Mouse (Mus musculus) thymus, adult 18-20 months (tissue): ENCODE measurements around the gene Acot1.
"Not testable (repeated sequence)": the region's sequence is repeated elsewhere in the genome, so short reads cannot be mapped to it uniquely, and the experiment has no call there.

Experiments used
- DNase-seq, 2 experiments: peaks; one replicate each; pipeline ENCODE4 v3.0.0; 2022; ENCODE audit warnings: mixed read lengths in 2 of 2

Gene Acot1

DNA sequence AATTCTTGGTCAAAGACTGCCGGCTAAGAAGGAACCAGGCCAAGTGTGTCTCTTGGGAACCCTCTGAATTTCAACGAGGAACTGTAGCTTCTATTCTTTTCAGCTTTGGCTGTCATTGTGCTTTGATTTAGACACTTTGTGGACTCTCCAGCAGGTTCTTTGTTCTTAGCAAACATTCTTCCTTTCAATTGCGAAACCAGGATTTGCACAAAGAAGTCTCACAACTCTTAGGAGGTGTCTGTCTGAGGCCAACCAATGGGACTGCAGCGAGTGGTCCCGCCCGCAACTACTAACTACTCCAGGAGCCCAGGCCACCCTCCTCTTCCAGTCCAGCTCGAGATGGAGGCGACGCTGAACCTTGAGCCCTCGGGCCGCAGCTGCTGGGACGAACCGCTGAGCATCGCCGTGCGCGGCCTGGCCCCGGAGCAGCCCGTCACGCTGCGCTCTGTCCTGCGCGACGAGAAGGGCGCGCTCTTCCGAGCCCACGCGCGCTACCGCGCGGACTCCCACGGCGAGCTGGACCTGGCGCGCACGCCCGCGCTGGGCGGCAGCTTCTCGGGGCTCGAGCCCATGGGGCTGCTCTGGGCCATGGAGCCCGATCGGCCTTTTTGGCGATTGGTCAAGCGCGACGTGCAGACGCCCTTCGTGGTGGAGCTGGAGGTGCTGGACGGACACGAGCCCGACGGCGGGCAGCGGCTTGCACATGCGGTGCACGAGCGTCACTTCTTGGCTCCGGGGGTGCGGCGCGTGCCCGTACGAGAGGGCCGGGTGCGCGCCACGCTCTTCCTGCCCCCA, at the start of gene Acot1:
Gene Acot1, plus strand, starts transcription at position 320 of the 795 bp plus-strand sequence.
- DNase-seq, result peak; percentile 9 to 13

- DNase-seq, result no peak
Observed at GRCm38 (mm10) chr12:83965235-83965634, 44.1 kb upstream of the Acot1 start.

- DNase-seq, result no peak
Observed at GRCm38 (mm10) chr12:83972117-83972516, 37.2 kb upstream of the Acot1 start.

DNA sequence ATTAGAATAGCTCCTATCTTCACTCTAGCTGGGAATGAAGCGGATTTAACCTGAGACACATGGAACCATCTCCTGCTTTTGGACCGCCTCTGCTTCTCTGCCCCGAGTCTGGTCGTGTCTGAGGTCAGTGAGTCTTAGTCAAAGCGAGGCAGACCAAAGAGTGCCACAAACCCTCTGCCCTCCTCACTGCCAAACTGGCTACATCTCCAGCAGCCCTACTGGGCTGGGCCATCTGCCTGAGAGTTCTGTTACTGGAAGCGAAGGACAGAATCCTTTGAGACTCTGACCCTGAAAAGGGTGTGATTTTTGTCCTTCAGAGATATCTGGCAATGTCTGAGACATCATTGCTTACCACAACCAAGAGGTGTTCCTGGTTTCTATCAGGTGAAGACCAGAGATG, 30.4 kb upstream of the Acot1 start:
- no peak for DNase-seq

GRCm38 (mm10) chr12:83981615-83982014, 27.7 kb upstream of the Acot1 start:
- no peak for DNase-seq

- DNase-seq, result no peak
Observed at GRCm38 (mm10) chr12:83984752-83985151, 24.5 kb upstream of the Acot1 start, which contains the start of gene Heatr4. Gene Heatr4 (minus strand): TSS chr12:83984852.

- no peak for DNase-seq
Observed at GRCm38 (mm10) chr12:83987242-83987582, 22.1 kb upstream of the Acot1 start.

- DNase-seq, result peak; percentile 63 to 75
Observed at GRCm38 (mm10) chr12:83987583-83988441, 21.5 kb upstream of the Acot1 start, which contains the start of gene Acot2. Gene Acot2 (plus strand): TSS chr12:83987861.

GRCm38 (mm10) chr12:83988483-83988882, 20.8 kb upstream of the Acot1 start:
- no peak for DNase-seq

GRCm38 (mm10) chr12:83989378-83989777, 19.9 kb upstream of the Acot1 start:
- DNase-seq, result no peak

DNA sequence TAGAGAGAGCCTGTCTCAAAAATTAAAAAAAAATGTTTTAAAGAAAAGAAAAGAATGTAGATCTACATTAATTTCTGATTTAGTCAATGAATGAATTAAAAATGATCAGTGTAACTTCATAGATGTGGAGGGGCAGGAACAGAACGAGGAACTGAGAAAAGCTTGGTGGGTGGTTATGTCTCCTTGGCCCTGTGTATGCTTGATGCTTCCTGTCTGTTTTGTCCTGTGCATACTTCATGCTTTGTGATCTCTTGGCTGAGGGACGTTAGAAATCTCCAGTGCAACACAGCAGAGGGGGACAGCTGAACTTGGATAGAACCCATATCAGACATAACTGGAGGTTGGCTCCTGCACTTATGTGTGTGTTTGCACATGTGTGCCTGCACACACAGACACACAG, 12.1 kb upstream of the Acot1 start:
- no peak for DNase-seq

DNA sequence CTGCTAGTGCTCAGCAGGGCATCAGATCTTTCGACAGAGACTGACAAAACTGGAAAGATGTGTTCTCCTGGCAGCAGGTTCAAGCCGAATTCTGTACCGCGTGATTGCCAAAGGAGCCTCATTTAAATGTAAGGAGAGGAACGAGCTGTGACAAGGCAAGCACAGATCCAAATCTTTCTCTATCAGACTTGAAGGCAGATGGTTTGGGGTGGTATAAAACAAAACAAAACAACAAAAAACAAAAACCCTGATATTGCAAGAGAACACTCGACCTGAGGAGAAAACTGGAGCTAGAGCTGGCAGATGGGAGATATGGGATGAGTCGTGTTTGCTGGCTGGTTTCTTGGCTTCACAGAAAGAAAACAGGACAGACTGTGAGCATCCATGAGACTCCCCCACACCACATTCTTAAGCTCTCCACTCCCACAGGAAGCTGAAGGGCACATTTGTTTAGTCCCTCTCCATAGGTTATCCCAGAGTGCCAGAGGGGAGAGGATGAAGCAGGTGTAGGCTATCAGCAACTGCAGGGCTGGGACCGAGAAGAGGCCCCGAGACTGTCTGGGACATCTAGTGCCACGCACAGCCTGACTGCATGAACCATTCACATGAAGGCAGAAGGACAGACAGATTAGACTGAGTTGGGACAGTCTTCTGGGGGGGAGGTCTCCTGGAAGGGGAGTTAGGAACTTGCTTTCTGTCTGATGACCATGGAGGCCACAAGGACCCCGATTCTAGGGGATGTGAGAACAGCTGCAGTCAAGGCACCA, 10.8 kb upstream of the Acot1 start:
- no peak for DNase-seq

- not testable (repeated sequence) for DNase-seq
Observed at GRCm38 (mm10) chr12:83999237-83999636, 10.1 kb upstream of the Acot1 start.

DNA sequence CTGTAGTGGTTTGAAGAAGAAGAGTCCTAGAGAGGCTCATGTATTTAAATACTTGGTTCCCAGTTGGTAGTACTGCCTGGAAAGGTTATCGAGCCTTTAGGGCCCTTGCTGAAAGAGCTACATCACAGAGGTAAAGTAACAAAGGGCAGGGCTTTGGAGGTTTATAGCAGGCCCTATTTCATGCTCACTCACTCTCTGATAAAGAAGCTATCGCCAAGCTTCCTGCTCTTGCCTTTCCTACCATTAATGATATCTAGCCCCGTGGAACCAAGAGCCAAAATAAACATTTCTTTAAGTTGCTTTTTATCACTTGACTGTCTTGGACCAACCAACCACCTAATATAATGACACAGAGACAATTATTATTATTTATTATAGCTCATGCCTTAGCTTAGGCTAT, 8.9 kb upstream of the Acot1 start:
- no peak for DNase-seq

- DNase-seq, result no peak
Observed at GRCm38 (mm10) chr12:84003866-84004265, 5.4 kb upstream of the Acot1 start.

- DNase-seq, result no peak
Observed at GRCm38 (mm10) chr12:84008251-84008650, 1.0 kb upstream of the Acot1 start.

GRCm38 (mm10) chr12:84008729-84009128, 561 bp upstream of the Acot1 start:
- no peak for DNase-seq

DNA sequence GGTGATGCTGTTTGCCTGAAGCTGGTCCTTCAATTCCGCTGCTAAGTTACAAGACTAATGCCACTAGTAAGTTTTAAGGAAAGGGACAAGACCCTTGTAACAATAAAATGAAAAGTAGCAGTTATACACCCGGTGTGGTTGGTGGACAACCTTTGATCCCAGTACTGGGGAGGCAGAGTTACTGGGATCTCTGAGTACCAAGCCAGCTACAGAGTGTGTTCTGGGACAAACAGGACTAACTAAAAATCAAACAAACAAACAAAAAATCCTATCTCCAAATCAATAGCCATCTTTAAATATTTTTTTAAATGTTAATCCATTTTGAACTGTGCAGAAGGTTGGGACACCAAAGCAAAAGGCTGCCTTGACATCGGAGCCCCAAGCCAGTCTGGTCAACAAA, 911 bp downstream of the Acot1 start:
- no peak for DNase-seq

DNA sequence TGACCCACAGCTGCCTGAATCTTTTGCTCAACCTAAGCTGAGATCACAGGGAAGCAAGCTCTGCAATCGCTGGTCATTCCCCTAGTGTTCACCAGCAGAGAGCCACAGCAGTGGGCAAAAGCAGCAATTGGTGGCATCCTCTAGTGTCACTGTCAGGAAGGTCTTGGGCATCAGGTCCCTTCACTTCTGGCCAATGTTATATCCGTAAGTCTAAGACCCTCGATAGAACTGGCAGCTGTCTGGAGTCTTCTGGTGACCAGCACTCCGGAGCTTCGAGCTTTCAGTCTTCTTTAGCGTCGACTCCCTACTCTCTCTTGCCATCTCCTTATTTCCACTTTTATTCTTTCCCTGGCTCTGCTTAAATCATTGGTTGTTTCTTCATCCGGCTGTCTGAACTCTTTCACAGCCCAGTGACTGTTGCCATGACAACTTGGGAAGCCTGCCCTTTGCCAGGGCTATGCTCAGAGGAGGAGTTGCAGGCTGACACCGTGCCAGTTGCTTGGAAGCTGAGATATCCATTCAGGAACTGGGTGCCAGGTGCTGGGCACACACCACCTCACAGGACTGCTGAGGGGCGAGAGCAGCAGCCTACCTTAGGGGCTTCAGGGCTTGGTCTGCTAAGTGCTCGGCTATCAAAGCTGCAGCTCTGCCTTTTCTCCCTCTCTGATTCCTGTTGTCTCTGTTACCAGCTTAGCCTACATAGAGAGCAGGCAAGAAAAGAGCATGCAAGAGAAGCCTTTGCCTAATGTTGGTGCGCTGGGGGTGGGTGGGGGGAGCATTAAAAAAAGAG, 2.2 kb downstream of the Acot1 start:
- DNase-seq, result peak in 1 of 2 experiments; percentile 3

DNA sequence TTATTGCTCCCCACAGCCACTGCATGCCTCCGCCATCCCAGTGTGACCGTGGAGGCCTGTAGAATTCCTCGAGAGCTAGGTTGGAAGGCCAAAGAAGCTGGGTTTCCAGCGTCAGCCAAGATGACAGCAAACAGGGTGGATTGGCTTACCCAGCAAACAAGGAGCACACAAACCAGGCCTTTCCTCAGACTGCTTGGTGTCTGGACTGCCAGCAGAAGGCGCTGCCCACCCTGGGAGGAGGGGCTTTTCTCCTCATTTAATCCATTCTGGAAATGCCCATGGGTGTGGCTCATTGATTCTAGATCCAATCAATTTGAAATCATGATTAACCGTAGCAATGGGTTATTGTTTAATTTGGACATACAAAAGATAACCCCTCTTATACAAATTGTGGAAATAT, 3.8 kb downstream of the Acot1 start:
- no peak for DNase-seq

DNA sequence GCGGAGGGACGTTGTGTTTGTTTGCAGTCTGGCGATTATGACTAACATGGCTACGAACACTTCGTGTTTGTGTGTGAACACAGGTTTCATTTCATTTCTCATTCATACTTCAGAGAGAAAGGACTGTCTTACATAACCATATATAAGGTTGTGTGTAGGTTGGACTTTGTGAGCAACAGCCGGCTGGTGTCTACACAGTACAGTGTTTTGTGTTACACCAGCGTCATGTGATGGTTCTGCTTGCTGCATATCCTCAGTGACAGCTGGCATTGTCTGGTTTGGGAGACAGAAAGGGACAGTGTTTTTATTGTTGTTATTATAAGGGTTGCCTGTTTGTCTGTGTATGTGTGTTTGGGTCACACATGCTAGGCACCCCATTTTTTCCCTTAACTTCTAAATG, 4.4 kb downstream of the Acot1 start:
- no peak for DNase-seq

GRCm38 (mm10) chr12:84020528-84020927, 11.2 kb downstream of the Acot1 start:
- DNase-seq, result not testable (repeated sequence)
